Mouse (Mus musculus) central nervous system, embryonic 18 days (tissue): ENCODE measurements around the gene Cypt3. TPM values are rescaled to one million over a fixed set of nuclear protein-coding genes. Genes with fewer than 3 reads are reported as not detected.

Experiments used
- polyA plus RNA-seq: library from polyadenylated mRNA; depleted of rRNA; stranded (reverse); fragments of >200 nt; gene quantifications from 2 replicates; pipeline ENCODE4 v1.2.3, GENCODE M21; 2012; rRNA removed

Gene Cypt3
- not detected in 2 replicates for polyA plus RNA-seq

DNA sequence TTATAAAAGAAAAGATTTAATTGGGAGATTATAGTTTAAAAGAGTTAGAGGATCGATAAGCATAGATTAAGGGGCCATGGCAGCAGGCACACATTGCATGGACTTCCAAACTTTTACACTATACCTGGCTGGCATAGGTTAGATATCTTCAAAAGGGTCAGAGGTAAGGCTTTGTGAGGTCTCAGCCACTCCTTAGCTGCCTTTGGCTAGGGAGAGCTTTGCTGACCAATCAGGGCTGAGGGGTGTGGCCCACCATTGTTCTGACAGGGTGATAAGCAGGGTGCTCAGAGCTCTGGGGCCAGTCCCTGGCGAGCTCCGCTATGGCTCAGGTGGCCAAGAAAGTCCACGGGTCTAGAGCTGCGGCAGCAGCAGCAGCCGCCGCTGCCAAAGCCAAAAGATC, at the start of gene Cypt3:
Gene Cypt3, plus strand, starts transcription at position 301 of the 400 bp plus-strand sequence.

Other genes with a start within 250 kb of the Cypt3 start
- 116 and 142 TPM in 2 replicates for gene Ubqln2, start 60.4 kb upstream of the Cypt3 start, polyA plus RNA-seq
- 2.8 and 3.3 TPM in 2 replicates for gene Kctd12b, start 137.8 kb downstream of the Cypt3 start, polyA plus RNA-seq
- 109 and 112 TPM in 2 replicates for gene Nbdy, start 165.0 kb downstream of the Cypt3 start, polyA plus RNA-seq